Mouse (Mus musculus) spleen, postnatal 14 days (tissue): ENCODE results near the gene Rnf225.
"Not testable (repeated sequence)": the region's sequence is repeated elsewhere in the genome, so short reads cannot be mapped to it uniquely, and the experiment has no call there.

Experiments used
- DNase-seq, 2 experiments: peaks; one replicate each; pipeline ENCODE4 v3.0.0; 2021 to 2022; ENCODE audit warnings: low spot score in 2 of 2

Rnf225 gene

GRCm38 (mm10) chr7:12927191-12927680 is at the start of gene Rnf225:
Gene Rnf225, plus strand, starts transcription at chr7:12927416.
- no peak for DNase-seq

- DNase-seq, result no peak
These were observed 47.2 kb upstream of the Rnf225 start for GRCm38 (mm10) chr7:12880036-12880435.

- DNase-seq, result not testable (repeated sequence)
These were observed 46.7 kb upstream of the Rnf225 start for GRCm38 (mm10) chr7:12880497-12880896.

- peak; percentile 79 to 87 for DNase-seq
These were observed 46.1 kb upstream of the Rnf225 start, which contains the start of gene Zfp128 for GRCm38 (mm10) chr7:12880911-12881660. Gene Zfp128, plus strand, starts transcription at chr7:12881177.

- no peak for DNase-seq
These were observed 40.5 kb upstream of the Rnf225 start for GRCm38 (mm10) chr7:12886563-12887266.

GRCm38 (mm10) chr7:12887585-12887984 is 39.6 kb upstream of the Rnf225 start:
- no peak for DNase-seq

GRCm38 (mm10) chr7:12890928-12891327 is 36.3 kb upstream of the Rnf225 start:
- no peak for DNase-seq

- DNase-seq, result no peak
These were observed 35.9 kb upstream of the Rnf225 start for GRCm38 (mm10) chr7:12891334-12891733.

GRCm38 (mm10) chr7:12897655-12898410 is 29.4 kb upstream of the Rnf225 start, which contains the start of gene Zscan22:
Gene Zscan22, plus strand, starts transcription at chr7:12897815.
- DNase-seq, result peak; percentile 42 to 76

- no peak for DNase-seq
These were observed 25.7 kb upstream of the Rnf225 start for GRCm38 (mm10) chr7:12901517-12901916.

- no peak for DNase-seq
These were observed 23.6 kb upstream of the Rnf225 start for GRCm38 (mm10) chr7:12903623-12904022.

- no peak for DNase-seq
These were observed 22.1 kb upstream of the Rnf225 start for GRCm38 (mm10) chr7:12905146-12905545.

GRCm38 (mm10) chr7:12909498-12909962 is 17.7 kb upstream of the Rnf225 start:
- DNase-seq, result peak; percentile 71 to 87

- peak; percentile 11 to 24 for DNase-seq
These were observed 17.0 kb upstream of the Rnf225 start for GRCm38 (mm10) chr7:12910181-12910668.

- no peak for DNase-seq
These were observed 13.7 kb upstream of the Rnf225 start for GRCm38 (mm10) chr7:12913556-12913955.

- not testable (repeated sequence) for DNase-seq
These were observed 6.7 kb upstream of the Rnf225 start for GRCm38 (mm10) chr7:12920495-12920894.

GRCm38 (mm10) chr7:12921318-12921704 is 5.9 kb upstream of the Rnf225 start:
- no peak for DNase-seq

GRCm38 (mm10) chr7:12921705-12922465 is 5.3 kb upstream of the Rnf225 start, which contains the start of gene Rps5:
Gene Rps5, plus strand, starts transcription at chr7:12922290.
- DNase-seq, result peak; percentile 95 to 97

- no peak for DNase-seq
These were observed 4.5 kb upstream of the Rnf225 start for GRCm38 (mm10) chr7:12922729-12923128.

- no peak for DNase-seq
These were observed 900 bp upstream of the Rnf225 start for GRCm38 (mm10) chr7:12926316-12926715.
